Mouse (Mus musculus): Measurements from ENCODE around the gene 1110002E22Rik.

GRCm38 (mm10) chr3:138056976-138057375, 7.9 kb upstream of the 1110002E22Rik start:
- TF ChIP-seq POLR2A (IDR thresholded peaks at IDR 0.05; ENCODE audit: extremely low read depth, insufficient read depth, low read length) (no peak), CTCF (IDR thresholded peaks at IDR 0.05; ENCODE audit: low read depth, low read length) (no peak)

All from liver, adult 2 months (tissue).